Mouse (Mus musculus): Measurements from ENCODE around the gene Srsf3. TPM values are rescaled to one million over a fixed set of nuclear protein-coding genes. Genes with fewer than 3 reads are reported as not detected.
A peak's percentile ranks its signal among the peaks of the same experiment; 100 is the strongest.
"Not testable (repeated sequence)": the region's sequence is repeated elsewhere in the genome, so short reads cannot be mapped to it uniquely, and the experiment has no call there.

Gene Srsf3
- 27.5 and 103 TPM in 2 replicates for polyA plus RNA-seq (2012; ENCODE audit: insufficient read depth, low replicate concordance)

DNA sequence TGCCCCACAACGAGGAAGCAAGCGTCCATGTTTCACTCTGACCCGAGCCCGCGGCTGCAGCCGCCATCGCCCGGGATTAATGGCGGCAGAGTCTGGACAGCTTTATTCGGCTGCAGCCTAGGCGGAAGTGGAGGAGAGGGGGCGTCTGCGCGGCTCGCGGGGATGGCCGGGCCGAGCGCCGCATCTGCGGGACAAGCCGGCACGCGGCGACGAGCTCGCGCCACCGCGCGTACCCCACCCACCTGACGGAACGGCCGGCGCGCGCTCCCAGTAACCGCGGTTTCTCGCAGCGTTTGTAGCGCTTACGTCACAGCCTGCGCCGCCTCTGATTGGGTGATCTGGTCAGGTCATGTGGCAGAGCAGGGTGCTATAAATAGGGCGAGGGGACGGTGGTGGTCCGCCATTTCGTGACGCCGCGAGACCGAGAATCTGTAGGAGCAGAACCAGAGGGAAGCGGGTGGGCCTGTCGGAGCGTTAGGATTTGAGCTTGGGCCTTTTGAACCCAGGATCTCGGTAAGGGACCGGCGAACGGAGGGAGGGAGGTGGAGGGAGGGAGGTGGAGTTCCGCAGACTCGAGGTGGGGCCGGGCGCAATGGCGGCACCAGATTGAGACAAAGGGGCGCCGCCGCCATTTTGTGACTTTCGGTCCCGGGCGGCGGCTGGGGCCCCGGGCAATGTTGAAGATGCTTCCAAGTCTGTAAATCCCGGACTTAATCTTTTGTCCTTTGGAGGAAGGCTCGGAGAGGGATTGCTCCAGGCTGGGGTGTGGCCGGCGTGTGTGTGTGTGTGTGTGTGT is at the start of gene Srsf3:
Gene Srsf3 (plus strand): TSS at position 355 of the 796 bp plus-strand sequence.
- no peaks in the 10 kb centered on the region for H3K27me3 ChIP-seq (replicated peaks)
- H3K36me3 ChIP-seq (replicated peaks; ENCODE audit: low read length): peaks cover 25% of the 10 kb centered on the region
- no peaks in the 10 kb centered on the region for H3K9me3 ChIP-seq
- peak within 1 kb of the TSS; percentile 97 for H3K4me3 ChIP-seq (replicated peaks)
- H3K4me1 ChIP-seq: peaks cover 44% of the 10 kb centered on the region
- TF ChIP-seq FLI1 (IDR thresholded peaks at IDR 0.05; ENCODE audit: low read length) (no peak), GATA1 (IDR thresholded peaks at IDR 0.05; ENCODE audit: borderline replicate concordance, low read length) (no peak)

DNA sequence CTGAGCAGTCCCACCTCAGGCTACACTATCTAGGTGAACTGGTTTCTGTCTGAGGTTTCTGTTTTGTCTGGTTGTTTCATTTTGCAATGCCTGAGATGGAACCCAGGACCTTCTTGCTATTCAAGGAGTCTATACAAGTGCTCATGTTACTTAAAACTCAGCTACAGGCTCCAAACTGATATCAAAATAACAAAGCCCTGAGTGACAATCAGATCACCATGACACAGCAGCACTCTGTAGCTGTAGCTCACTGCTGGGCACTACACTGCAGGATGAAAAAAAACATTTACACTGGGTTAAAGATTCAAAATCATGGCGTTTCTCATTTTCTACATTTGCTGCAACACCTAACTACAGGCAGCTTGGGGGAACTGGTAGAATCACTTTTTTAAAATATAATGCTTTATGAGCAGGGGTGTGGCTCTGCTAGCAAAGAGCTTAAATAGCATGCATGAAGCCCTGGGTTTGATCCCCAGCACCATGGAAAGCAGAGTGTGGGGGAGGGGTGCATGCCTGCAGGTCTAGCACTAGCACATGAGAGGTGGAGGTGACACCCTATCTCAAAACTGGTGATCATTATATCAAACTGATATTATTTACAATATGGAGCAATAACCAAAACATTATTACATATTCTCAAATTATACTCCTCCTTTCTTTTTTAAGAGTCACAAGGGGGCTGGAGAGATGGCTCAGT is 47.6 kb upstream of the Srsf3 start:
- H3K27me3 ChIP-seq (replicated peaks): no peaks in the 10 kb centered on the region
- TF ChIP-seq GATA1 (IDR thresholded peaks at IDR 0.05; ENCODE audit: borderline replicate concordance, low read length): no peak
- no peak for TF ChIP-seq FLI1 (IDR thresholded peaks at IDR 0.05; ENCODE audit: low read length)
- peaks cover 41% of the 10 kb centered on the region for H3K4me1 ChIP-seq
- peaks cover 89% of the 10 kb centered on the region for H3K36me3 ChIP-seq (replicated peaks; ENCODE audit: low read length)
- H3K4me3 ChIP-seq (replicated peaks): no peak overlapping the region
- H3K9me3 ChIP-seq: no peaks in the 10 kb centered on the region

DNA sequence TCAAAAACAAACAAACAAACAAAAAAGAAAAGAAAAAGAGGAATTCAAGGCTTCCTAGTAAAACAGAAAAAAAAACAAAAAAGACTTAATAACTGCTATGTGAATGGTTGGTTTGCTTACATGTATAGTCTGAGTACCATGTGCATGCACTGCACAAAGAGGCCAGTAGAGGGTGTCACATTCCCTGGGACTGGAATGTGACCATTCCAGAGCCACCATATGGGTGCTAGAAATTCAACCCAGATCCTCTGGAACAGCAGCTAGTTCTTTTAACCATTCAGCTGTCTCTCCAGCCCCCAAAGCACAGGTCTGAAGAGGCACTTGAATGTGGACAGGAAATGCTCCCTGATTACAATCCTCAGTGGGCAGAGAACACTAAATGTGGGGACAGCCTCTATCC is 45.6 kb upstream of the Srsf3 start:
- TF ChIP-seq FLI1 (IDR thresholded peaks at IDR 0.05; ENCODE audit: low read length): no peak
- no peak for TF ChIP-seq GATA1 (IDR thresholded peaks at IDR 0.05; ENCODE audit: borderline replicate concordance, low read length)
- peaks cover 51% of the 10 kb centered on the region for H3K4me1 ChIP-seq
- no peaks in the 10 kb centered on the region for H3K9me3 ChIP-seq
- peaks cover 94% of the 10 kb centered on the region for H3K36me3 ChIP-seq (replicated peaks; ENCODE audit: low read length)
- H3K4me3 ChIP-seq (replicated peaks): no peak overlapping the region
- no peaks in the 10 kb centered on the region for H3K27me3 ChIP-seq (replicated peaks)

GRCm38 (mm10) chr17:28987713-28988112 is 44.7 kb upstream of the Srsf3 start:
- no peak for TF ChIP-seq FLI1 (IDR thresholded peaks at IDR 0.05; ENCODE audit: low read length)
- TF ChIP-seq GATA1 (IDR thresholded peaks at IDR 0.05; ENCODE audit: borderline replicate concordance, low read length): no peak
- Histone ChIP-seq H3K27me3 (replicated peaks) (no peaks in the 10 kb centered on the region), H3K4me3 (replicated peaks) (no peak overlapping the region), H3K36me3 (replicated peaks; ENCODE audit: low read length) (peaks cover 89% of the 10 kb centered on the region), H3K4me1 (peaks cover 53% of the 10 kb centered on the region), H3K9me3 (no peaks in the 10 kb centered on the region)

GRCm38 (mm10) chr17:28988291-28988690 is 44.1 kb upstream of the Srsf3 start:
- H3K9me3 ChIP-seq: no peaks in the 10 kb centered on the region
- H3K4me3 ChIP-seq (replicated peaks): no peak overlapping the region
- peaks cover 86% of the 10 kb centered on the region for H3K36me3 ChIP-seq (replicated peaks; ENCODE audit: low read length)
- no peaks in the 10 kb centered on the region for H3K27me3 ChIP-seq (replicated peaks)
- H3K4me1 ChIP-seq: peaks cover 53% of the 10 kb centered on the region
- TF ChIP-seq GATA1 (IDR thresholded peaks at IDR 0.05; ENCODE audit: borderline replicate concordance, low read length) (no peak), FLI1 (IDR thresholded peaks at IDR 0.05; ENCODE audit: low read length) (no peak)

DNA sequence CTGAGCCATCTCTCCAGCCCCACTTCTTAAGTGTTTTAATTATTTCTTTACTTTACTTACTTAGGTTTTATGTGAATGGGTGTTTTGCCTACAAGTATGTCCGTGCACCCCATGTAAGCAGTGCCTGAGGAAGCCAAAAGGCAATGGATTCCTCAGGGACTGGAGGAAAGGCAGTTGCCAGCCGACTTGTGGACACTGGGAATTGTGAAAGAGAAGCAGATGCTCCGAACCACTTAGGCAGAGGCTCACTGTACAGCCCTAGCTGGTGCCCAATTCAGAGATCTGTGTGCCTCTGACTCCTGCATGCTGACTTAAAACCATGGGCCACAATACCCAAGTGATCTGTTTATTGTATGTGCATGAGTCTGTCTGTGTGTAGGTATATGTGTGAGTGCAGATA is 43.4 kb upstream of the Srsf3 start:
- no peaks in the 10 kb centered on the region for H3K9me3 ChIP-seq
- H3K36me3 ChIP-seq (replicated peaks; ENCODE audit: low read length): peaks cover 80% of the 10 kb centered on the region
- no peaks in the 10 kb centered on the region for H3K27me3 ChIP-seq (replicated peaks)
- H3K4me1 ChIP-seq: peaks cover 53% of the 10 kb centered on the region
- H3K4me3 ChIP-seq (replicated peaks): no peak overlapping the region
- TF ChIP-seq GATA1 (IDR thresholded peaks at IDR 0.05; ENCODE audit: borderline replicate concordance, low read length) (no peak), FLI1 (IDR thresholded peaks at IDR 0.05; ENCODE audit: low read length) (no peak)

- Histone ChIP-seq H3K4me3 (replicated peaks) (no peak overlapping the region), H3K27me3 (replicated peaks) (no peaks in the 10 kb centered on the region), H3K36me3 (replicated peaks; ENCODE audit: low read length) (peaks cover 78% of the 10 kb centered on the region), H3K9me3 (no peaks in the 10 kb centered on the region), H3K4me1 (peaks cover 53% of the 10 kb centered on the region)
- TF ChIP-seq GATA1 (IDR thresholded peaks at IDR 0.05; ENCODE audit: borderline replicate concordance, low read length) (no peak), FLI1 (IDR thresholded peaks at IDR 0.05; ENCODE audit: low read length) (no peak)
Measured at GRCm38 (mm10) chr17:28990060-28990459, 42.4 kb upstream of the Srsf3 start.

GRCm38 (mm10) chr17:28991286-28991685 is 41.1 kb upstream of the Srsf3 start:
- Histone ChIP-seq H3K4me3 (replicated peaks) (peak overlapping the region; percentile 78), H3K27me3 (replicated peaks) (no peaks in the 10 kb centered on the region), H3K9me3 (no peaks in the 10 kb centered on the region), H3K4me1 (peaks cover 49% of the 10 kb centered on the region), H3K36me3 (replicated peaks; ENCODE audit: low read length) (peaks cover 76% of the 10 kb centered on the region)
- no peak for TF ChIP-seq GATA1 (IDR thresholded peaks at IDR 0.05; ENCODE audit: borderline replicate concordance, low read length)
- no peak for TF ChIP-seq FLI1 (IDR thresholded peaks at IDR 0.05; ENCODE audit: low read length)

GRCm38 (mm10) chr17:28992105-28992504 is 40.3 kb upstream of the Srsf3 start:
- no peak for TF ChIP-seq GATA1 (IDR thresholded peaks at IDR 0.05; ENCODE audit: borderline replicate concordance, low read length)
- Histone ChIP-seq H3K9me3 (no peaks in the 10 kb centered on the region), H3K4me3 (replicated peaks) (peak overlapping the region; percentile 83), H3K27me3 (replicated peaks) (no peaks in the 10 kb centered on the region), H3K4me1 (peaks cover 45% of the 10 kb centered on the region), H3K36me3 (replicated peaks; ENCODE audit: low read length) (peaks cover 76% of the 10 kb centered on the region)

GRCm38 (mm10) chr17:28993004-28993403 is 39.4 kb upstream of the Srsf3 start:
- not testable (repeated sequence) for H3K27me3 ChIP-seq (replicated peaks); H3K9me3 ChIP-seq; H3K4me3 ChIP-seq (replicated peaks)
- peaks cover 76% of the 10 kb centered on the region for H3K36me3 ChIP-seq (replicated peaks; ENCODE audit: low read length)
- peaks cover 42% of the 10 kb centered on the region for H3K4me1 ChIP-seq

Measured in megakaryocyte, embryonic 14.5 days (primary cell).